Mouse (Mus musculus): Measurements from ENCODE around the gene Spats2.
"Not testable (repeated sequence)": the region's sequence is repeated elsewhere in the genome, so short reads cannot be mapped to it uniquely, and the experiment has no call there.

Gene Spats2

GRCm38 (mm10) chr15:99224208-99224911 is 98.6 kb downstream of the Spats2 start, which contains the start of gene Kcnh3:
Gene Kcnh3, plus strand, starts transcription at chr15:99224861.
- in situ Hi-C loops (cut with MboI, MseI), result no loop called here

- in situ Hi-C loops (cut with MboI, MseI), result no loop called here
Observed at GRCm38 (mm10) chr15:99225081-99225810, 99.5 kb downstream of the Spats2 start.

DNA sequence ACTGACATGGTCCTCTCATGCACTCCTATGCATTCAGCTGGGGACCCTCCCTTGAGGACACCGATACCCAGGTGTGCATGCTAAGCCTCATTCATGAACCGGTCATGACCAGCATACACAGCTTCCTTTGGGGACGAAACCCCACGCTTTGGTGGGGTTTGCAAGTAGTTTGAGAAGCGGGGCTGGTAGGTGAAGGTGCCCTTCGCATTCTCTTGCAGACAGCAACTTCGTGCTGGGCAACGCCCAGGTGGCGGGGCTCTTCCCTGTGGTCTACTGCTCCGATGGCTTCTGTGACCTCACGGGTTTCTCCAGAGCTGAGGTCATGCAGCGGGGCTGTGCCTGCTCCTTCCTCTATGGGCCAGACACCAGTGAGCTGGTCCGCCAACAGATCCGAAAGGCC is 100.4 kb downstream of the Spats2 start:
- in situ Hi-C loops (cut with MboI, MseI), result no loop called here

DNA sequence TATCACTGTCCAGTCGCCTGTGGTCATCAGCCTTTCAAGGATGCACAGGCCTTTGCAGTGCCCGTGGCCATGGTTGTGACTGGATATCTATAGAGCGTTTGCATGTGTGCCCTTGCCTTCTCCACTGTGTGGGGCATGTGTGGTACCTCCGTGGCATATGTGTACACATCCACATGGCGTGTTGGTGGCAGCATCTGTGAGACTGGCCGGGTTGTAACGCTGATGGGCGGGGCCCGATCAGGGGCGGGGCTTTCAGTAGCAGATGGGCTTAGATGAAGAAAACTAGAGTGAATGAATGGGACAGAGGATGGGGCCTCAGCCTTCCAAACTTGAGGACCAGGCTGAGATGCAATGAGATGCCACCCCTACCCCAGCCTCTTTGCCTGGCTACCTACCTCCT is 106.3 kb downstream of the Spats2 start:
- in situ Hi-C loops (cut with MboI, MseI), result no loop called here

DNA sequence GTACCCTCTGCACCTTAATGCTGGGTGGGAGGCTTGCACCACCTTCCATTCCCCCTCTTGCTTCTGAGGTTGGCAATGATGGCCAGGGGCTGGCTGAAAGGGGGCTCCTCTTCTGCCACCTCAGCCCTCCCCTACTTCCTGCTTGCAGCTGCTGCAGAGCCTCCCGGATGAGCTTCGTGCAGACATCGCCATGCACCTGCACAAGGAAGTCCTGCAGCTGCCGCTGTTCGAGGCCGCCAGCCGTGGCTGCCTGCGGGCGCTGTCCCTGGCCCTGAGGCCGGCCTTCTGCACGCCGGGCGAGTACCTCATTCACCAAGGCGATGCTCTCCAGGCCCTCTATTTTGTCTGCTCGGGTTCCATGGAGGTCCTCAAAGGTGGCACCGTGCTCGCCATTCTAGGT is 108.0 kb downstream of the Spats2 start:
- in situ Hi-C loops (cut with MboI, MseI), result no loop called here

DNA sequence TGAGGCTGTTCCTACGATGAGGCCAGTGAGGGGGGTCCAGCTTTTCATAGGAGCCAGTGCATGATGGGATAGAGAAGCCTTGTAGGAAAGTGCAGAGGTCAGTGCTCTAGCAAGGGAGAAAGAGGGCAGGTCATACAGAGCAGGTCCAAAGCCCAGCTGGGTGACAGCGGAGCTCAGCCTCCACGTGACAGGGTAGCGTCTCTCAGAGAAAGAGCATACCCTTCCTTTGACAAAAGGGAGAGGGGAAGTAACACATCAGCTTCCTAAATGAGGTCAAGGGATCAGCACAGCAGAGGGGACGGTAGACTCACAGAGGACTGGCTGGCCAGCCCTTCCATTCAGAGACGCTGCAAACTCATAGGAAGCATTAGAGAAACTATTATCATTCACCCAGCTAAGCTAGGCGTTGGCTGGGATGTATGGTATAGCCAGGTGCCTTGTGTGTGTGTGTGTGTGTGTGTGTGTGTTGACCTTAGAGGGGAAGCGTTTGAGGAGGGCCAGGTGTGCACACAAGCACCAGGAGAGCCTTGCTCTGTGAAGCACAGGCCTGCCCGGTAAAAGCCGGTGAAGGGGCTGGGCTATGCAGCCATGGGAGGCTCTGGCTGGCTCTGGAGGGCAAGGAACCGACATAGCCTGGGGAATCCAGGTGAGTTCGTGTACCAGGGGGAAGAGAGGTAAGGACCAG is 108.8 kb downstream of the Spats2 start:
- in situ Hi-C loops (cut with MboI, MseI), result no loop called here

DNA sequence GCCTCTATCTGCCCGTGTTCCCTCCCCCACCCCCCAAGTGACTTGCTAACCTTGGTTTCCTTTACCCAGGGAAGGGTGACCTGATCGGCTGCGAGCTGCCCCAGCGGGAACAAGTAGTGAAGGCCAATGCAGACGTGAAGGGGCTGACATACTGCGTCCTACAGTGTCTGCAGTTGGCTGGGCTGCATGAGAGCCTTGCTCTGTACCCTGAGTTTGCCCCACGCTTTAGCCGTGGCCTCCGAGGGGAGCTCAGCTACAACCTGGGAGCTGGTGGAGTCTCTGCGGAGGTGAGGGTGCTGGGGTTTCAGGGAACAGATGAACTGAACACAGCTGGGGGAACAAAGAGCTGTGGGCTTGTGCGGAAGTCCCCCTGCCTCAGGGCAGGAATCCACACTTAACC is 112.3 kb downstream of the Spats2 start:
- in situ Hi-C loops (cut with MboI, MseI), result no loop called here

GRCm38 (mm10) chr15:99240129-99240528 is 114.4 kb downstream of the Spats2 start:
- in situ Hi-C loops (cut with MboI, MseI), result no loop called here

- in situ Hi-C loops (cut with MboI, MseI), result no loop called here
Observed at GRCm38 (mm10) chr15:99241249-99241648, 115.5 kb downstream of the Spats2 start.

DNA sequence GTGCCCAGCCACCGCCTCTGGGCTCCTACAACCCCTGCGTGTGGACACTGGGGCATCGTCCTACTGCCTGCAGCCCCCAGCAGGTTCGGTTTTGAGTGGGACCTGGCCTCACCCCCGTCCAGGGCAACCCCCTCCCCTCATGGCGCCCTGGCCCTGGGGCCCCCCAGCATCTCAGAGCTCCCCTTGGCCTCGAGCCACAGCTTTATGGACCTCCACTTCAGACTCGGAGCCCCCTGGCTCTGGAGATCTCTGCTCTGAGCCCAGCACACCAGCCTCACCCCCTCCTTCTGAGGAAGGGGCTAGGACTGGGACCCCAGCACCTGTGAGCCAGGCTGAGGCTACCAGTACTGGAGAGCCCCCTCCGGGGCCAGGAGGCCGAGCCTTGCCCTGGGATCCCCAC is 116.3 kb downstream of the Spats2 start:
- in situ Hi-C loops (cut with MboI, MseI), result no loop called here

DNA sequence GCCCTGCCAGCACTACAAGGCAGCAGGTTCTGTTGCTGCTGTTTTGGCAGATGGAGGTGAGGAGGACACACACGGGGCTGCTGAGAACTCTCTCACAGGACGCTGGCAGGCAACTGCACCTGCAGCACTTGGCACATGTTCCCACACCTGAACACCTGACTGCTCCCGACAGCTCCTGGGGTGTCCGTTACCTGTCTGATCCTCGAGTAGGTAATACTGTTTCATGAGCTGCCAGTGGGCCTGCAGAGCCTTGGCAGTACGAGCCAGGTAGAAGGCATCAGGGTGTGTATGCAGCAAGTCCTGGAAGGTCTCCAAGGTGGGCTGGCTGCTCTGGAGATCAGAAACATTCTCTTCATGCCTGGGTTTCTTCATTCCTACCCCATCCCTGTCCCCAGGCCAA is 121.0 kb downstream of the Spats2 start:
- in situ Hi-C loops (cut with MboI, MseI), result not testable (repeated sequence)

- in situ Hi-C loops (cut with MboI, MseI), result no loop called here
Observed at GRCm38 (mm10) chr15:99248972-99249371, 123.3 kb downstream of the Spats2 start.

- in situ Hi-C loops (cut with MboI, MseI), result no loop called here
Observed at GRCm38 (mm10) chr15:99249938-99250337, 124.2 kb downstream of the Spats2 start.

GRCm38 (mm10) chr15:99251111-99251510 is 125.4 kb downstream of the Spats2 start:
- in situ Hi-C loops (cut with MboI, MseI), result not testable (repeated sequence)

GRCm38 (mm10) chr15:99251626-99252380 is 126.1 kb downstream of the Spats2 start, which contains the start of gene Mcrs1:
Gene Mcrs1, minus strand, starts transcription at chr15:99251961.
- in situ Hi-C loops (cut with MboI, MseI), result no loop called here

GRCm38 (mm10) chr15:99252381-99253174 is 126.9 kb downstream of the Spats2 start:
- in situ Hi-C loops (cut with MboI, MseI), result no loop called here

DNA sequence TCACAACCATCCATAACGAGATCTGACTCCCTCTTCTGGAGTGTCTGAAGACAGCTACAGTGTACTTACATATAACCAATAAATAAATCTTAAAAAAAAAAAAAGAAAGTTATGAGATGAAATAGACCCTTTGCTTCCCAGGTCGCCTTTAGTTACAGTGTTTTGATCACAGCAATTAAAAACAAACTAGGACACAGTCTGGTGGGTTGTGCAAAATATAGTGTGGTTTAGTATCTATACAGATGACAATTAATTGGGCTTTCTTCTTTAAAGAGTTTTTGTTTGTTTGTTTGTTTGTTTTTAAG is 127.4 kb downstream of the Spats2 start:
- in situ Hi-C loops (cut with MboI, MseI), result not testable (repeated sequence)

GRCm38 (mm10) chr15:99253772-99254171 is 128.1 kb downstream of the Spats2 start:
- in situ Hi-C loops (cut with MboI, MseI), result no loop called here

- in situ Hi-C loops (cut with MboI, MseI), result no loop called here
Observed at GRCm38 (mm10) chr15:99254477-99255005, 128.8 kb downstream of the Spats2 start.

- in situ Hi-C loops (cut with MboI, MseI), result no loop called here
Observed at GRCm38 (mm10) chr15:99255241-99255749, 129.6 kb downstream of the Spats2 start.

Data from regulatory T cell (primary cell).